Mouse (Mus musculus): ENCODE results near the gene Smim6. TPM values are rescaled to one million over a fixed set of nuclear protein-coding genes. Genes with fewer than 3 reads are reported as not detected.
A peak's percentile ranks its signal among the peaks of the same experiment; 100 is the strongest.

The Smim6 gene
- polyA plus RNA-seq, 1 experiment, result not detected

DNA sequence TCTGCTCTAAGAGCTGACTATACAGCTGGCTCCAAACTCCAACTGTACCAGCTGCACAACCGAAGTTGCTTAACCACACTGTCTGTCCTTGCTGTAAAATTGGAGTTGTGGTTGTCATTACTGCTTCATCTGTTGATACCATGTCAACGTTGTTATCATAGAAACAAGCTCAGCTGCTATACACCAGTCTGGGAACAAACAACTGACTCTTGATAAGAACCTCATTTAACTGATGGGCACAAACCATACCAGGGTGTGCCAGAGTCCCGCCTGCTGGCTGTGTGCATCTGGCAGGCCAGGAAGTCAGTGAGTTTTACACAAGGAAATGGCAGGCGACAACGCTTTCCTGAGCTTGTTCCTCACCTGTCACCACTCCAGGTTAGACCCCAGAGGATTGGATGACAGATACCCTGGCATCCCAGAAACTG is 669 bp upstream of the Smim6 start:
- Histone ChIP-seq H3K4me1 (ENCODE audit: control insufficient read depth, insufficient read depth, low read length) (no peaks in the 10 kb centered on the region), H3K27ac (ENCODE audit: insufficient read depth, low read length) (no peak overlapping the region), H3K27me3 (ENCODE audit: control insufficient read depth, insufficient read depth, low read length) (no peaks in the 10 kb centered on the region), H3K4me3 (replicated peaks; ENCODE audit: insufficient read depth, low read depth, low read length) (no peak overlapping the region)
- 84% methylated on average over 5 of the region's 5 CpGs for WGBS
- TF ChIP-seq POLR2A (IDR thresholded peaks at IDR 0.05; ENCODE audit: borderline replicate concordance, insufficient read depth, low read length), result no peak
- no peak for TF ChIP-seq CTCF (IDR thresholded peaks at IDR 0.05; ENCODE audit: borderline replicate concordance, insufficient read depth, low read depth, low read length)
- no peak for DNase-seq

- WGBS, result 89% methylated on average over 4 of the region's 4 CpGs
- no peak for DNase-seq
- Histone ChIP-seq H3K27ac (ENCODE audit: insufficient read depth, low read length) (no peak overlapping the region), H3K4me1 (ENCODE audit: control insufficient read depth, insufficient read depth, low read length) (no peaks in the 10 kb centered on the region), H3K4me3 (replicated peaks; ENCODE audit: insufficient read depth, low read depth, low read length) (no peak overlapping the region), H3K27me3 (ENCODE audit: control insufficient read depth, insufficient read depth, low read length) (no peaks in the 10 kb centered on the region)
- TF ChIP-seq CTCF (IDR thresholded peaks at IDR 0.05; ENCODE audit: borderline replicate concordance, insufficient read depth, low read depth, low read length), result no peak
- no peak for TF ChIP-seq POLR2A (IDR thresholded peaks at IDR 0.05; ENCODE audit: borderline replicate concordance, insufficient read depth, low read length)
These were observed 4.8 kb downstream of the Smim6 start for GRCm38 (mm10) chr11:115916579-115916978.

- 84% methylated on average over 5 of the region's 5 CpGs for WGBS
- no peak overlapping the region for H3K27ac ChIP-seq (ENCODE audit: insufficient read depth, low read length)
- H3K27me3 ChIP-seq (ENCODE audit: control insufficient read depth, insufficient read depth, low read length), result no peaks in the 10 kb centered on the region
- TF ChIP-seq POLR2A (IDR thresholded peaks at IDR 0.05; ENCODE audit: borderline replicate concordance, insufficient read depth, low read length), result no peak
- no peak for TF ChIP-seq CTCF (IDR thresholded peaks at IDR 0.05; ENCODE audit: borderline replicate concordance, insufficient read depth, low read depth, low read length)
- H3K4me3 ChIP-seq (replicated peaks; ENCODE audit: insufficient read depth, low read depth, low read length), result no peak overlapping the region
- no peaks in the 10 kb centered on the region for H3K4me1 ChIP-seq (ENCODE audit: control insufficient read depth, insufficient read depth, low read length)
- no peak for DNase-seq
These were observed 6.8 kb downstream of the Smim6 start for GRCm38 (mm10) chr11:115918637-115919036.

DNA sequence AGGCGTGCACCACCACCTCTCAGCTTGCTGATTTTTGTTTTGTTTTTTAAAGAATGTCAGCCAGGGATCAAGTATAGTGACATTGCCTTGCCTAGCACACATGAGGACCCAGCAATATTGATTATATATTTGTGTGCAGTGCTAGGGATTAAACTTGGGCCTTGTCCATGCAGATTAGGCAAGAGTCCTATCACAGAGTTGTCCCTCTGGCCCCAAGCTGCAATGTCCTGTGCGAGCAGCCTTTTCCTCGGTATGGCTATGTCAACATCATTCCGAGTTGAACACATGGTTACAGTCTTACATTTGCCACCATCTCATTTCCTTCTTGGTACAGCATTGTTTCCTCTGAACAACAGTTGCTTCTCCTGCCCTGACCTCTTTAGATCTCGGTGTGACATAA is 7.3 kb downstream of the Smim6 start:
- WGBS, result 94% methylated on average over 5 of the region's 5 CpGs
- DNase-seq, result no peak
- no peak for TF ChIP-seq CTCF (IDR thresholded peaks at IDR 0.05; ENCODE audit: borderline replicate concordance, insufficient read depth, low read depth, low read length)
- no peak for TF ChIP-seq POLR2A (IDR thresholded peaks at IDR 0.05; ENCODE audit: borderline replicate concordance, insufficient read depth, low read length)

GRCm38 (mm10) chr11:115920110-115920818 is 8.4 kb downstream of the Smim6 start:
- no peaks in the 10 kb centered on the region for H3K27me3 ChIP-seq (ENCODE audit: control insufficient read depth, insufficient read depth, low read length)
- no peak overlapping the region for H3K27ac ChIP-seq (ENCODE audit: insufficient read depth, low read length)
- no peak overlapping the region for H3K4me3 ChIP-seq (replicated peaks; ENCODE audit: insufficient read depth, low read depth, low read length)
- WGBS, result 23% methylated on average over 6 of the region's 6 CpGs
- peak; percentile 46 to 64 for DNase-seq
- TF ChIP-seq POLR2A (IDR thresholded peaks at IDR 0.05; ENCODE audit: borderline replicate concordance, insufficient read depth, low read length) (no peak), CTCF (IDR thresholded peaks at IDR 0.05; ENCODE audit: borderline replicate concordance, insufficient read depth, low read depth, low read length) (peak; percentile 70)
- no peaks in the 10 kb centered on the region for H3K4me1 ChIP-seq (ENCODE audit: control insufficient read depth, insufficient read depth, low read length)

More for the DNA sequence above, 7.3 kb downstream of the Smim6 start:
- no peaks in the 10 kb centered on the region for H3K27me3 ChIP-seq (ENCODE audit: control insufficient read depth, insufficient read depth, low read length)
- H3K4me1 ChIP-seq (ENCODE audit: control insufficient read depth, insufficient read depth, low read length), result no peaks in the 10 kb centered on the region
- H3K27ac ChIP-seq (ENCODE audit: insufficient read depth, low read length), result no peak overlapping the region
- no peak overlapping the region for H3K4me3 ChIP-seq (replicated peaks; ENCODE audit: insufficient read depth, low read depth, low read length)

DNA sequence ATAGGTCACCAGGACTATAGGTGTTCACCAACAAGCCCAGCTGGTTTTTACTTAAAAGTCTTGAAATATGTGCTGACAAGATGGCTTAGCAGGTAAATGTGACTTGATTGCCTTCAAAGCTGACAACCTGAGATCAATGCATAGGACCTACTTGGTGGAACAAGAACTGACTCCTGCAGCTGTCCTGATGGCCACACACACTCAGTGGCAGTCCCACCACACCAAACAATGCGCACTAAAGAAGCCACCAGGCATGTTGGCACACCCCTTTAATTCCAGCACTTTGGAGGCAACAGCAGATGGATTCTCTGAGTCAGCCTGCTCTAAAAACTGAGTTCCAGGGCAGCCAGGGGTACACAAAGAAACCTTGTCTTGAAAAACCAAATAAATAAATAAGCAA is 10.2 kb downstream of the Smim6 start:
- Histone ChIP-seq H3K4me3 (replicated peaks; ENCODE audit: insufficient read depth, low read depth, low read length) (no peak overlapping the region), H3K4me1 (ENCODE audit: control insufficient read depth, insufficient read depth, low read length) (no peaks in the 10 kb centered on the region), H3K27ac (ENCODE audit: insufficient read depth, low read length) (no peak overlapping the region), H3K27me3 (ENCODE audit: control insufficient read depth, insufficient read depth, low read length) (no peaks in the 10 kb centered on the region)
- TF ChIP-seq CTCF (IDR thresholded peaks at IDR 0.05; ENCODE audit: borderline replicate concordance, insufficient read depth, low read depth, low read length) (no peak), POLR2A (IDR thresholded peaks at IDR 0.05; ENCODE audit: borderline replicate concordance, insufficient read depth, low read length) (no peak)
- 87% methylated on average over 1 of the region's 1 CpGs for WGBS
- no peak for DNase-seq

DNA sequence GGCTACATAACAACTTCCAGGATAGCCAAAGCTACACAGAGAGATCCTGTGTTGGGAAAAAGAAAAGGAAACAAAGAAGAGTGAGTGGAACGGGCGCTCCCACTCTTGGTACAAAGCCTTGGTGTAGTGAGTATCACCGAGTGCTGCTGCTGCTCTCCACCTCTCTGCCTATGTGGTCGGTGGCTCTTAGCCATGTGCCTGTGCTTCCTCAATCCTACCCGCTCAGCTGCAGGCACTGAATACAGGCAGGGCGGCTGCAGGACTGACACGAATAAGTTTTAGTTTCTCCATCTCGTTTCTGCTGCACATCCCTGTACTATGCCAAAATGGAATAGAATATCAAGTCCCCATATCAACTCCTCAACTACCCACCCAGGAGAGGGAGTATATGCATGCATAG is 17.2 kb downstream of the Smim6 start:
- TF ChIP-seq CTCF (IDR thresholded peaks at IDR 0.05; ENCODE audit: borderline replicate concordance, insufficient read depth, low read depth, low read length), result no peak
- no peak for TF ChIP-seq POLR2A (IDR thresholded peaks at IDR 0.05; ENCODE audit: borderline replicate concordance, insufficient read depth, low read length)
- no peak for DNase-seq
- H3K4me3 ChIP-seq (replicated peaks; ENCODE audit: insufficient read depth, low read depth, low read length), result no peak overlapping the region
- H3K27ac ChIP-seq (ENCODE audit: insufficient read depth, low read length), result no peak overlapping the region
- no peaks in the 10 kb centered on the region for H3K27me3 ChIP-seq (ENCODE audit: control insufficient read depth, insufficient read depth, low read length)
- WGBS, result 91% methylated on average over 8 of the region's 8 CpGs
- H3K4me1 ChIP-seq (ENCODE audit: control insufficient read depth, insufficient read depth, low read length), result no peaks in the 10 kb centered on the region

DNA sequence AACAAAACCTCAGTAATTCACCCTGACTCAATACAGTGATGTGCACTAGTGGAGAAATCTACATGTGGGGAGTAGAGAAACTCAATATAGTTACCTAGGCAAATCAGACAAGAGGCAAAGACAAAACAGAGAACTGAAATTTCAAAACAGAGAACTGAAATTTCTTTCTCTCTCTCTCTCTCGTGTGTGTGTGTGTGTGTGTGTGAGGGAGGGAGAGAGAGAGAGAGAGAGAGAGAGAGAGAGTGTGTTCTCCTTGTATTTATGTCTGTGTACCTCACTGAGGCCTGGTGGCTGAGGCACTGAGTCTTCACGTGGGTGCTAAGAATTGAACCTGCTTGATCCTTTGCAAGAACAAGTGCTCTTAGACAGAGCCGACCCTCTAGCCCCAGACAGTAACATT is 18.0 kb downstream of the Smim6 start:
- TF ChIP-seq CTCF (IDR thresholded peaks at IDR 0.05; ENCODE audit: borderline replicate concordance, insufficient read depth, low read depth, low read length) (no peak), POLR2A (IDR thresholded peaks at IDR 0.05; ENCODE audit: borderline replicate concordance, insufficient read depth, low read length) (no peak)
- Histone ChIP-seq H3K27ac (ENCODE audit: insufficient read depth, low read length) (no peak overlapping the region), H3K4me3 (replicated peaks; ENCODE audit: insufficient read depth, low read depth, low read length) (no peak overlapping the region), H3K4me1 (ENCODE audit: control insufficient read depth, insufficient read depth, low read length) (no peaks in the 10 kb centered on the region), H3K27me3 (ENCODE audit: control insufficient read depth, insufficient read depth, low read length) (no peaks in the 10 kb centered on the region)
- DNase-seq, result no peak
- WGBS, result 76% methylated on average over 3 of the region's 3 CpGs

Measured in cerebellum, adult 2 months (tissue).